Mouse (Mus musculus) urinary bladder, postnatal 14 days (tissue): ENCODE results near the gene Tbc1d1.

Experiments used
- DNase-seq: peaks from one replicate; pipeline ENCODE4 v3.0.0; 2021; ENCODE audit warnings: low spot score

Tbc1d1 gene

DNA sequence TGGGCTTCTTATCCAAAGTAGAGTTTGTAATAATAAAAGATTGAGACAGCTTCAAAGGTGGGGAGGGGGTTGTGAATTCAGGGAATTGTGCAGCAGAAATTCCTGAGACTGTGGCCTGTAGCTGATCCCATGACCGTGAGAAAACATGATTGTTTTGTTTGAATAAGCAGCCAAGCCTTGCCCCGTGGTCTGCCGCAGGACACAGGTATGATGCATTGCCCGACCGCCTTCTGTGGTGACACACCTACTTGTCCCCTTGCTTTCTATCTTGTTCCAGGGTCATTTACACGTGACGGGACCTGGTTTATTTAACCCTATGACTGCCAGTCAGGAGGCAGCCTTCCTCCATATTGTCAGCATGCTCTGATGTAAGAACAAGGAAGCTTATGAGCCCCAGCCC is 123.6 kb downstream of the Tbc1d1 start:
- no peak for DNase-seq

DNA sequence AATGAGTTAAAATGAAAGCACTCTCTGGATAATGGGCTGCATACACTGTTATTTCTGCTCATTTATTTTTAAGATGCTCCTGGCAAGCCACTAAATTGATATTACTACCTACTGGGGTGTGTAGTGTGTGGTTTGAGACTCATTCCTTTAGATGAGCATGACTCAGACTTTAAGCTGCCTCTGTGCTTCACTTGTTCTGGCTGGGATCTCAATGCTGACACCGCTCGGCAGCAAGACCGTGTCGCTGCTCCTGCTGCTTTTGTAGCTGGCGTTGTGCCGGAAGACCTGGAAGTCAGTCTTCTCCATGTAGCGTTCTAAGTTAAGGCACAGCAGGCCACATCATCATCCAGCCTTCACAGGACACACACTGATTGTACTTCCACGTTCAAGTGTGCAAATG is 124.1 kb downstream of the Tbc1d1 start:
- no peak for DNase-seq

DNA sequence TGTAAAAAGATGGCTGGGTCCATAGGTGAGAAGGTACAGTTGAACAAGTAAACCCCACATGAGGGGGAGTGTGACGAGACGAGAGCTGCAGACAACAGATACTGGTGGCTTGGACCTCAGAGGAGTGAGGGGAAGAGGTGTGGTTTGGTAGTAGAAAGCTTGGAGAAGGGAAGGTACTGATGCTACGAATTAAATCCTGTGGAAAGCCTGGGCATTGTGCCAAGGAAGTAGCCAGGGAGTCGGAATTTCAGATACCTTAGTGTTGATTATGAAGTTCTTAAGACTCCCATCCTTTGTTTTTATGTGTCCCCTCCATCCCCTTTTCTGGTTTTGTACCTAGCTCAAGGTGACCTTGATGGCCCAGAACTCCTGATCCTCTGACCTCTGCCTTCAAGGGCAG is 124.5 kb downstream of the Tbc1d1 start:
- DNase-seq: no peak

DNA sequence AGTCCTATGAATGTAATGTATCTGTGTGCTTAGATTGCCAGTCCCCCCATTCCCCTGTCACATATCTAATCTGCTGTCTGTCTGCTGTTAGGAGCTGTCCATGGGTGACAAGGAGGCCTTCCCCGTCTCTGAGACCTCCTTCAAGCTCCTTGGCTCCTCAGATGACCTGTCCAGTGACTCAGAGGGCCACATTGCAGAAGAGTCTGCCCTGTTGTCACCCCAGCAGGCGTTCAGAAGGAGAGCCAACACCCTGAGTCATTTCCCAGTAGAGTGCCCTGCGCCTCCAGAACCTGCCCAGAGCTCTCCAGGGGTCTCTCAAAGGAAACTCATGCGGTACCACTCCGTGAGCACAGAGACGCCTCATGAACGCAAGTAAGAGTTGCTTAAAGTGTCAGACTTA is 125.6 kb downstream of the Tbc1d1 start:
- DNase-seq: no peak

DNA sequence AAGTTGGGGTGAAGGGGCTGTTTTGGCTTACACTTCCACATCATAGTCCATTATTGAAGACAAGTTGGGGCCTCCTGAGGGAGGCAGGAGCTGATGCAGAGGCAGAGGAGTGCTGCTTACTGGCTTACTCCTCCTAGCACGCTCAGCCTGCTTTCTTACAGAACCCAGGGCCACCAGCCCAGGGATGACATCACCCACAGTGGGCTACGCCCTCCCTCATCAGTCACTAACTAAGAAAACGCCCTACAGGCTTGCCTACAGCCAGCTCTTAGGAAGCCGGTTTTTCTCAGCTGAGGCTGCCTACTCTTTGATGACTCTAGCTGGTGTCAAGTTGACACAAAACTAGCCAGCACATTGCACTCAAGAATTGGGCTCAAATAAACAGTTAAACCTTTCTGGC is 126.5 kb downstream of the Tbc1d1 start:
- no peak for DNase-seq

DNA sequence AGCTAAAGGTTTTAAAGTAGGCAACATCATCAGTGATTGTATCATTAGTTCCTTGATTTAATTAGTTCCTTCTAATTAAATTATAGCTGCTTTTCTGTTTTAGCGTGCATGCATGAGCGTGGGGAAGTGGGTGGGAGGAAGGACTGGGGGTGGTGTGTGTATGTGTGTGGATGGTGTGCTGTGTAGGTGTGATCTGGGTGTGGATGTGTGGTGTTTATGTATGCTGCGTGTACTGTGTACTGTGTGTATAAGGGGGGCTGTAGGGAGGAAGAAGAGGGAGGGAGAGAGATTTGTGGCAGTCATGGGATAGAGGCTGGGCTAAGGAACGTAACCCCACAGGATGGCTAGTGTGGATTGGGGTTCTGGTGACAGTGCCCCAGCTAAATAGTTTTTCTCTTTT is 129.2 kb downstream of the Tbc1d1 start:
- no peak for DNase-seq

DNA sequence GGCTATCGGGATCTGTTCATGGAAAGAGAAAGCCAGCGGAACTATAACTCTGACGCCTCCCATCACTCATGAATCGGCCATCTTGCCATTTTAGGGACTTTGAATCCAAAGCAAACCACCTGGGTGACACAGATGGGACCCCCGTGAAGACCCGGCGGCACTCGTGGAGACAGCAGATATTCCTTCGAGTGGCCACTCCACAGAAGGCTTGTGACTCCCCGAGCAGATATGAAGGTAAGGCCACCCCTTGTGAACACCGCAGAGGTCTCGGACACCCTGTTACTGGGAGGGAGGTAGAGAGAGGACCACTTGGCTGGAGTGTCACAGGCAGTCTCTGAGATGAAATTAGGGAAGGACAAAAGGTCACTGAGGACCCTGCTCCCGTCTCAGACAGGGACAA is 129.7 kb downstream of the Tbc1d1 start:
- no peak for DNase-seq

DNA sequence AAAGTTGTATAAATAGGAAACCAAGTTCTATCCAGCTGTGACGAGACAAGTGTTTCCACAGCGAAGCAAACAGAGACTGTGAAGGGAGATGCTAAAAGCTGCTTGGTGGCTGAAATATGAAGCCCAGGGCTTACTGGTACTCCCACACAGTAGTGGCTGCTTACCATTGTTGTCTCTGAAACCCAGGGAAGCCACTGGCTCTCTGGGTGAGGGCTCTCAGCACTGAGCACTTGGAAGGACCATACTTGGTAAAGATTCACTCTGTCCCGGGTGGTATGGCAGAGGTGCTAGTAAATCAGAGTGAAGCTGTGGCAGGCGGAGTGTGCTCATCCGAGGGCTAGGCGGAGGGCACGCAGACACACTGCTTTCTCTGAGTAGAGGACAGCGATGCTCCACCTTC is 131.2 kb downstream of the Tbc1d1 start:
- no peak for DNase-seq

DNA sequence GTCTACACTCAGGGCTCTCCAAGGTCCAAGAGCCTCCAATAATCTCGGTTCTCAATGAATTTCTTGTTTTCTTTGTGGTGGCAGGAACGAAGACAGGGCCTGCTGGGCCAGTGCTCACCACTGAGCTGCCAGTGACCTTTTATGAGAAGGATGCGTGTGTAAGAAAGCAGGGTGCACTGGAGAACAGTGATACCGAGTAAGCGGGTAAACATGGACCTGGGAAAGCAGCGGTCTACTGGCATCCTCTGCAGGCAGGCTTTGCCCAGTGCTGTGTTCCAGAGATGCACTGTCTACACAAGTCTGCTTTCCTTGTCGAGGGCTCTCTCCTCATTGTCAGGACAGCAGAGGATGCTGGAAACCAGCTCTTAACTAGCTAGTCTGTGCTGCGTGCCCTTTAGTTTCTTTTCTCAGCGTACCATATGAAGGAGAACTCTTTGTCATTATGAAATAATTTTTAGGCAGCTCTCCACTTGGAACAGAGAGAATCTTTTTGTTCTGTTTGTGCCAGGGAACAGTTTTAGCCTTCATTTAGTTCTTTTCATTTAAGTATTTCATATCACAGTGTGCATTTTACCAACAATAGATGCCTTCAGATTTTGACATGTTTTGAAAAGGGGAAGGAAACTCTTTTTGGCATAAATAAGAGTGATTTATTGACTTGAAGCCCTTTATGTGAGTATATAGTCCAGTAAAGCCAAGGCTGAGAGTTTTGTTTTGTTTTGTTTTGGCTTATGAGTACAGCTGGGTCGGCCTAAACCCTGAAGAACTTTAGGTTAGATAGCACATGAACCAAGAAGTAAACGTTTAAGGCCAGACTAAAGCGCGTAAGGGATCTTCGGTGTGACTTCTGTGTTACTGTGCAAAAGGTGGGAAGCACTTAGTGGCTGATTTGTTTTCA is 132.2 kb downstream of the Tbc1d1 start:
- no peak for DNase-seq

DNA sequence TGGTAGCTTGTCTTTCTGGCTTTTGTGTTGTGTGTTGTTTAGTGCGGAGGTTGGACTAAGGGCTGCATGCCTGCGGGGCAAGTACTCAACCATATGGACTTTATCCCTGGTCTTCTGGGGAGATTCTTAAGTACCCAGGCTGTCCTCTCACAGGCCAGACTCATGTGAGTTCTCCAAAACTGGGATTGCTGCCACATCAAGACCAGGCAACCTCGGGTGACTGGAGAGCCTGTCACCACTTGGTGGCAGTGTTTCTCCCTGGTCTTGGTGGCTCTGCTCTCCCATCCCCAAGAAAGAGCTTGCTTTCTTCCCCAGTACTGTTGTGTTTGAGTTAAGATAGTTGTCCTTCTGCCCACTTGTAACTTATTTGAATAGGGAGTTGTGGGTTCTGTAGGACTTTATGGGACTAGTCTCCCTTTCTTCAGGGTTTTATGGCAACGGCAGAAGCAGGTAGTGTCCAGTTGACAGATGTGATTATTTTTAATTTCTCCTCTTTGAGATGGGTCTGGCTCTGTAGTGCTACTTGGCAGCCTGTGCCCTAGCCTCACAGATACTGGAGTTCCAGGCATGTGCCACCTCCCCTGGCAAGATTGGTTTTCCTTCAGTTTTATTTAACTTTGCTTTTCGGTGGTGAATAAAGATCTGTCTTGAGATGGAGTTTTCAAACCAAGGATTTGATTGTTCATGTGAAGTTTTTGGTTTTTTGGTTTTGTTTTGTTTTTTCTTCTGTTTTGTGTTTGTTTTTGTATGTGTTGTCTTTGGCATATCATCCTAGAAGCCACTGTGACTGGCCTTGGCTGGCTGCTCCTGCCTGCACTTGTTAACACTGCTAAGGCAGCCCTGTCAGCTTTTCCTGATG is 133.3 kb downstream of the Tbc1d1 start:
- DNase-seq: peak; percentile 89

DNA sequence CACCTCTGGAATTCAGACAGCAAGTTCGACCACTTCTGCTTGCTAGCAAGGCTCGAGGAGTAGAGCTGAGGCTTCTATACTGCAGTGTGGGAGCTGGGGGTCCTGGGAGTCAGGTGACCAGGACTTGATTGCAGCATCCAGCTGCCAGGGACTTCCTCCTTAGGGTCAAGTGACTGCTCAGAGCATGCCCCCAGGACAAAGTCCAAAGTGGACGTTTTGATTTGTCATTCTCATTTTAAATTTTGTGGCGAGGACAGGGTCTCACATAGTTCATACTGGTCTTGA is 133.9 kb downstream of the Tbc1d1 start:
- no peak for DNase-seq

DNA sequence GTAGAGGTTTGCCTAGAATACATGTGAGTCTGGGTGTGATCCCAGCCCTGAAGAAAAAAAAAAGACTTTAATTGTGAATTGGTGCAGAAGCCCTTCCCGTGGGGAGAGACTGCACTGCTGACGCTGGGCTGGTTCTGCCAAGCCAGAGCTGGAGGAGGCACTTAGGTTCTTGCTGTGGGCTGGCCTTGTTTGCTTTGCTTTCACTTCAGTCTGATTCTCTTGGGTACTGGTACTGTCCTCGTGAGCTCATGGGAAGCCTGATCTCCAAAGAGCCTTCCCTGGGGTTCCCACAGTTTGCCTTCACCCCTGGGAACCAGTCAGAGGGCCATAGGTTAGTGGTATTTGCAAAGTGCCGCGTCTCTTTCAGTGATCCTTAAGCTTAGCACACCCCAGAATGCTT is 135.6 kb downstream of the Tbc1d1 start:
- no peak for DNase-seq

DNA sequence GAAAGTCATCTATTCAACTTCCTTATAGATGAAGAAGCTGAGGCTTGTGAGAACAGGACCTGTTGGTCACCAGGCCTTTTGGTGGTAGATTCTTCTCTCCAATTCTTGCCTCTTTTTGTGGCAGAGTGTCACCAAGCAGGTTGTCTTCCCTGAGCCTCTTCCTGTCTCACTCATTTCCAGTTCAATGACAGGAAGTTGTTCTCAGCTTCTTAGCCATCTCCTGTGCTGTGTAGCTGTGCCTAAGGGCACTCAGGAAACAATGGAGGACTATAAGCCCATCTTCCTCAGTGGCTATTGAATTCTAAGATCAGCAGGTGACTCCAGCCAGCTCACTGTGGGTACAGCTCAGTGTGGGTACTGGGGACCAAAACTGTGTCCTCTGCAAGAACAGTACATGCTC is 139.5 kb downstream of the Tbc1d1 start:
- DNase-seq: no peak

DNA sequence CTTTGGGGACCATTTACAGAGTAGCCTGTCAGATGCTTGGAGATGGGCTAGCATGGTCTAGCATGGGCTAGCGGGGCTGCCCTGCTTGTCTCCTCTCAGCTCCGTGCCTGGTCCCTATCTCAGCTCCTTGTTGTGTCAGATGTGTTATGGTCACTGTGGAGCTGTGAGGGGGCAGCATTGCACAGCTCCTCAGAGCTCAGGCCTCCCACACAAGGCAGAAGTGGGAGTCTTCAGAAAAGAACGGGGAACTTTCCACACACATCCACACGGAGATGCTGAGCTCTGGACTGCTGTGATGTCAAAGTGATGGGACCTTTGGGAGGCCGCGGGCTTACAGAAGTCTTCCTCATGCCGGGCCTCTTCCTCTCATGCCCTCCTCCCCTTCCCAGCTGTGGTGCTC is 140.2 kb downstream of the Tbc1d1 start:
- no peak for DNase-seq

DNA sequence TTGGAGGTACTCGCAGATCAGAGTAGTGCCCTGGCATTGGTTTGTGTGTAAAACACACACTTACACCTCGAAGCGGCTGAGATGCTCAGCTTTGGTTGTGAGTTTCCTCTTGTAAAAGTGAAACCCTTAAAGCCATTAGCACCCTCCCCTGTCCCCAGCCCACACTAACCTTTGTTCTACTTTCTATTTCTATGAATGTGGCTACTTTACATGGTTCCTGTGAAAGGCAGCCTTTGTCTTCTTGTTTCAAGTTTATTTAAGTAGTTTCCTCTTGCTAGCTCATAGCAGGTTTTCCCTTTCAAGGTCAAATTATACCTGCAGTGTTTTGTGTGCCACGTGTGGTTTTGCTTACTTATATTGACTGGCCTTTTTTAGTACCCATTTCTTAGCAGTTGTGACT is 141.0 kb downstream of the Tbc1d1 start:
- no peak for DNase-seq

DNA sequence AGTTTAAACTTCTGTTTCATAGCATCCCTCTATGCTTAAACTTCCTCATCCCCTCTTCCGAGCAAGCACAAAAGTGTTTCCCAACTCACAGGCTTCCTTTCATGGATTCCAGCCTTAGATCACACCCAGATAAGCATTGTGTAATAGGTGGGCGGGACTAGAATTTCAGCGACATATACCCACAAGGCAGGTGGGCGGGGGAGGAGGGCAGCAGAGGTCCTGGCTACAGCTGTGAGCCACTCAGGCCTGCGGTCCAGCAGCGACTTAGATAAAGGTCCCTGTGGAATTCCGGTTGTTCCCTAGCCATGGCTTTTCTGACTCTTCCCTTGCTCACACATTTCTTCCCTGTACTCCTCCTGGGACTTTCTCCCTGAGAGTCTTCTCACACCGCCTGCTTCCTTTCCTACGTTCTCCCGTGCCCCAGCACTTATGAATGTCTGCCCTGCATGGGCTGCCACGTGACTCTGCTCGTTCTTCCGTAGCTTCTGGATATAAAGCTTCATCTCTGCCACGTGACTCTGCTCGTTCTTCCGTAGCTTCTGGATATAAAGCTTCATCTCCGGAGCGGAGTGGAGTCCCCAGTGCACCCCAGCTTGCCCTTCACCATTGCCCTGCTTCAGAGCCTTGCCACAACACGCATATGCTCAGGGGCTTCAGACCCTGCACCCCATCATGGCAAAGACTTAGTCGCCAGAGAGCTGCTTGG is 142.4 kb downstream of the Tbc1d1 start:
- DNase-seq: peak; percentile 66

DNA sequence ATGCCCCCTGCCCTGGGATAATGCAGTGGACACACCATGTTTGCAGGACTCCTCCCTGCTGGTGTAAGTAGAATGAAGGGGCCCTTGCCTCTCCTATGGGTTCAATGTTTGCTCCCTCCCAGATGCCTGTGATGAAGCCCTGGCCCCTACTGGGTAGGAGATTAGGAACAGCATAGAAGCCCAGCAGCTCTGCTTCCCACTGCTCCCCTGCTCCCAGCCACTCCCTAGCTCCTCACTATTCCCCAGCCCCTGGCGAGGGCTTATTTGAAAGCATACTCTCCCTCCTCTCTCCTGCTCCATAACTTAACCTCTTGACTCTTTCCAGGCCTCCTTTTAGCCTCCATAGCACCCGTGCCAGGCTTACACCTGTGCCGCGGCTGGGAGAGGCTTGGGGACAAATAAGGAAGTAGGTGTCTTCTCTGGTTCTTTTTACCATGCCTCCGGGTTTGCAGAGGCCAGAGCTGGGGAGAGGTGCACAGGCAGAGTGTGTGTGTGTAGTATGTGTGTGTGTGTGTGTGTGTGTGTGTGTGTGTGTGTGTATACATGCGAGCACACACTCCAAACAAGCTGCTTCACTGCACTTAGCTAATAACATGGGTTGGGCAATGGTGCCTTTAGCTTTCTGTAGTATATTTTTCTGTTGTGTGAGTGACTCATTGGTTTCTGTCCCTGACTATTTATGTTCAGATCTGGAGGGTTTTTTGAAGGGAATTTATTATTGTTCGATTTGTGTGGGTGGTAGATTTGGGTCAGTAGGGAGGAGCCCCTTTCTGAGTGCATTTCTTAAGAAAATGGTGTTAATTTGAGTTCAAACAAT is 143.6 kb downstream of the Tbc1d1 start:
- no peak for DNase-seq

DNA sequence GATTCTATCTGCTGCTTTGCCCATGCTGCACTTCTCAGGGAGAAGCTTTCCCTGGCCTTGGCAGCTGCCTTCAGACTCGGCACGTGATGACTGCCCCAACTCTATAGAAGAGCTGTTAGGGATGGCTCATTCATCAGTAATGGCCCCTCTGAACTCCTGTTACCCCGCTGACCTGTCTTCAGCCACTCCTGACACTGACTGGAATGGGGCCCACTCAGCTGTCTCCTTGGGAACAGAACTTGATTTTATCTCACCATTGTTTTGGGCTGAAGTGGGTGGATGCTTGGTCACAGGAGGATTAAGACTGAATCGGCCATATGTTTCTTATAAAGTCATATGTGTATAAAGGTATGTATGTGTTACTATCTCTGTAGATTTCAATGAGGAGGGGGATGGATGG is 145.1 kb downstream of the Tbc1d1 start:
- no peak for DNase-seq

DNA sequence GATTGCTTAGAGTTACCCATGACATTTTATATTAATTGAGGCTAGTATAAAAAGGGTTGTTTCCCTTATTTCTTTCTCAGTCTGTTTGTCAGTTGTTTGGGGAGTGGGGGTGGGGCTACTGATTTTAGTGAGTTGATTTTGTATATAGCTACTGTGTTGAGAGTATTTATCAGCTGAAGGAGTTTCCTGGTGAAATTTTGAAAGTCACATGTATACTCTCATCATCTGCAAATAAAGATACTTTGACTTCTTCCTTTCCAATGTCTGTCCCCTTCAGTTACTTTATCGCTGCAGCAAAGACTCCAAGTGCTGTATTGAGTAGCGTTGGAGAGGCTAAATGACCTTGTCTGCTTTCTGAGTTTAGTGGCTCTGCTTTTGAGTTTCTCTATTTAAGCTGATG is 151.2 kb downstream of the Tbc1d1 start:
- DNase-seq: no peak

DNA sequence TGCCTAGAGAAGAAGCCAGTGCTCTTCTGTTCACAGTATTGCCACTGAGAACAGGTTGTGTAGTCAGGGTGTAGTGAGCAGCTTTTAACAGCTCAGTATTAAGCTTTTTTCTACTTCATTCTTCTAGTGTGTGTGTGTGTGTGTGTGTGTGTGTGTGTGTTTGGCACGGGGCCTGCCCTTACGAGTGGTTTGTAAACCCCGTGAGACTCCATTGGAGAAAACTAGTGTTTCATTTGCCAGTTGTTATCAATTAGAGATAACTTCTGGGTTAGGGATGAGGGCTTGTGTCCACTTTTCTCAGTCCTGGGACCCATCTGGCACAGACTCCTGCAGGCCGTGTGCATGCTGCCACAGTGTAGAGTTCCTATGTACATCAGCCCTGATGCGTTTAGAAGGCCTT is 156.2 kb downstream of the Tbc1d1 start:
- no peak for DNase-seq

DNA sequence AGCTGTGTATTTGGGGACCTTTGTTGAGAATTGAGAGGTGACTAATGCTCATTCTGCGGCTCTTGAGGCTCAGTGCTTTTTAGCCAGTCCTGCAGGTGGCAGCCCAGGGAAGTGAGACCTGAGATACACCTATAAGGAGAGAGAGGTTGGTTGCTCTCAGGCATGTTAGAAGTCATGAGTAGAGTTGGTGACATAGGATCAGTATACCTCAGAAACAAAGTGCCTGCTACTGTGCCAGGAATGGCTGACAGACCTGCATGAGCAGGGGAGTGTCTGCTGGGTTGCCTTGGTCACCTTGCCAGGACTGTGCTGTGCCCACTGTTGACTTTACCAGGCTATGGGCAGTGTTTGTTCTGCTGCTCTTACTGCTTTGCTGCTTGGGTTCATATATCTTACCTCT is 157.4 kb downstream of the Tbc1d1 start:
- DNase-seq: peak; percentile 39
